Mouse (Mus musculus) testis, postnatal 10 days (tissue): ENCODE results near the gene Srbd1.

Experiments used
- DNase-seq: peaks from one replicate; pipeline ENCODE4 v3.0.0; 2021; ENCODE audit warnings: low spot score

Srbd1 gene

DNA sequence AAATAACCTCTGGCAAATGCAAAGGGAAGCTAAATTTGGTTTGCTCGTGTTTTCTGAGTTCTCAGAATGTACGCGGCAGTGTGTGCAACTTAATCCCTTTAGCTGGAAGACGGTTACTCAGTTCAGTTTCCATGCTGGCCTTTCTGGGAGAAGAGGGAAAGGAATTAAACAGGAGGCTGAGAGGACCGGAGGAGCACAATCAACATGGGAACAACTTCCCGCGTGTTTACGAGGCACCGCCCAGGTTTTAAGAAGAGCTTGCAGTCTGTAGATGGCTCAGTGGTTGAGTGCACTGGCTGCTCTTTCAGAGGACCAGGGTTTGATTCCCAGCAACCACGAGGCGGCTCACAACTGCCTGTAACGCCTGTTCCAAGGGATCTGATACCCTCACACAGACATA is 109.8 kb downstream of the Srbd1 start:
- no peak for DNase-seq

DNA sequence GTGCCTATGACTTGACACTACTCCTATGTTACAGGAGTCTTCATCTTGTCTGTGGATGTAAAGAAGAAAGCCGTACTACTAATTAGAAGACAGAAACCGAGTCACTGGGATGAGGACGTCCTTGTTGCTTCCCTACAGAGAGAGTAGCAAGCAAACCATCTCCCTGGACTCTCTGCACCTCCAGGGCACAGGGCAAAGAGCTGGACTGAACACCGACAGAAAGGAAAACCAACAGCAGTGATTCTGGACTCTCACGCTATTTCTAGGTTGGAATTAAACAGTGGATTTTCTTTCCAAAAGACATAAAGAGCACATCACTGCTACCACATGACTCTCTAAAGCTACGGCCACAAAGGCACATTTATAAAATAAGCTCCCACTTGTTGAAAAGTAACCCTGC is 110.3 kb downstream of the Srbd1 start:
- no peak for DNase-seq

DNA sequence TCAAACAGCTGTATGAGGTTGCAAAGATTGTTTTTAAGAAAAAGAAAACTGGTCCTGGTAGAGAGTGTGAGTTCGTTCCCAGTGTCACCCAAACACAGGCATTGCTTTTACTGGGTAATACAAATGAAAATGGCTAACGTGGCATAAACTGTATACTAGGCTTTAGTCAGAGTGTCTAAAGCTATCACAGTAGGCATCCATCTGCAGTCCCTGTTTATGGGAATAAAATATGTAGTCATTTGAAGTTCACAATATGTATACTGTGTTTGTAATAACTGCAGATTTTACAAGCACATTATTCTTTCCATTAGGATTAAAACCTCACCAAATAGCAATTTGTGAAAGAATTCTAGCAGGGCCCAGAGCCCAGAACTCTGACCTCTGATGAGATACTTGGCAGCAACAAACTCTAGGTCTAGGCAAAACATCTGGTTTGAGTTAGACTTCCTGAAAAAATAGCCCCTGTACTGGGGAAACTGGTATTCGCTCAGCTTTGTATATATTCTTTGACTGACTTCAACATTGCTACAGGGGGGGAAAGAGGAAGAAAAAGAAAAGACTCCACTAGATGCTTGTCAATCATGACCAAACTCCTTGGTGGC is 112.8 kb downstream of the Srbd1 start:
- no peak for DNase-seq

DNA sequence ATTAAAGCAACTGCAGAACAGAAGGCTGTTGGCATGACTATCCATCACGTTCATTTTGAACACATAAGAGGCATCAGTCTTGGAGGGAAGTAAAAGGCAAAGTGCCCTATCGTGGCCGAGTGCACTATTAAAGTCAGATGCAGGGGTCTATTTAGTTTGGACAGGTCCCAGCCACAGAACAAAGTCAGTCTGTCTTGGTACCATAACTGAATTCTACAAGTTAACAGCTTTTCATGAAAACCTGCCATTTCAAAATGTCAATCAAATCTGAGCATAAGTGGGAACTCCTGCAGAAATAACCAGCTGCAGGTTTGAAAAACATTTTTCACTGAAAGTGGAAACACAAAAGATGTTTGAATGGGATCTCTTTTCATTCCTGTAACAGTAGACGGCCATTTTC is 115.0 kb downstream of the Srbd1 start:
- DNase-seq = no peak

DNA sequence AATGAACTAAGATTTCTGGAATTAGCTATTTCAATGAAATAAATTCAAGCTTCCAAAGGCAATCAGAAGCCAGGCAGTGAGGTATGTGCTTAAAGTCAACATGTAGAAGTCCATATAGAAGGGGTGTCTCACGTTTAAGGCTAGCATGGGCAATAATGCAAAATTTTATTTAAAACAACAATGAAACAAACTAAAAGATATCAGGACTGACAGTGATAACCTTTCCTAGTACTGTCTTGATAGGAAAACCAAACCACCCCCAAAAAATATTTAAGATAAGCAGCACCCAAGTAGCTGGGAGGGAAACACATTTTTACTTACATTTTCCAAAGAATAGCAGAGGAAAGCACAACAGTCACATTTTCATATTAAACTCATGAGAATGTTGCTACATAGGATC is 115.8 kb downstream of the Srbd1 start:
- no peak for DNase-seq

DNA sequence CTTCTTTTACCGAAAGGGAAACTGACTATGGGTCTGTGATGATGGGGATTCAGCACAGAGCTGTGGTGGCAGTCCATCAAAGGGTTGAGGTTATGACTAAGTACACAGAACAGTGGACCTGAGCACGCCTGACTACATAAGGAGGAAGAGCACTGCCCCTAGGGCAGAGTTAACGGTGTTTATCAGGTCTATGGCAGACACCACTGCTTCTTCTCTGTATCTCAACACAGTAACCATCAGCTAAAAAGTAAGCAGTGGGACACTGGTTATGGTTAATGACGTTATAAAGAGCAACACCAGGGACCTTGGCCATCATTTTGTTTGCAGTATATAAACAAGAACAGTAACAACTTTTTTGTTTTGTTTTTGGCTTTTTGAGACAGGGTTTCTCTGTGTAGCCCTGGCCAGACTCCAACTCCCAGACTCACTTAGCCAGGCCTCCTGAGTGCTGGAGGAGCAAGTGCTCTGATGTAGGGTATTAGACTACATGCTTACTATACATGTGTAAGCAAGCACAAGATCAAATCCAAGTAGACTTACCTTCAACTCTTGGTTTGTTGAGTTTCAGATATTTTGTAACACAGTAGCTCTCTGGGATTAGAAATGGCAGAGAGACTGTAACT is 117.3 kb downstream of the Srbd1 start:
- no peak for DNase-seq

DNA sequence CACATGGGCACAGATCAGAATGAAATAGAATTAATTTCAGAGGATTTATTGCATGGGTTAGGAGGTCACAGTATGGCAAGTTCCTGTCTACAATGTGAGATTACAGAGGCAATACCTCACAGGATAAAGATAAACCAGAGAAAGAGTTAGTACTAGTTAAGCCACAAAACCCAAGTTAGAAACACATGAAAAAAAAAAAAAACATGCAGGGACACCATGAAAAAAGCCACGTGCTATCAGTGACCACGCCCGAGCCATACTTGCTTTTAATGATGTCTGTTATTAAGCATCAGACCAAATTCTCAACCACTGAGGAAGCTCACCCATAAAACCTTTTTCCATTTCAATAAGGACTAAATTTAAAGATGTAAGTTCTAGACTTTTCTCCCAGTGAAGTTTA is 120.4 kb downstream of the Srbd1 start:
- DNase-seq = no peak

DNA sequence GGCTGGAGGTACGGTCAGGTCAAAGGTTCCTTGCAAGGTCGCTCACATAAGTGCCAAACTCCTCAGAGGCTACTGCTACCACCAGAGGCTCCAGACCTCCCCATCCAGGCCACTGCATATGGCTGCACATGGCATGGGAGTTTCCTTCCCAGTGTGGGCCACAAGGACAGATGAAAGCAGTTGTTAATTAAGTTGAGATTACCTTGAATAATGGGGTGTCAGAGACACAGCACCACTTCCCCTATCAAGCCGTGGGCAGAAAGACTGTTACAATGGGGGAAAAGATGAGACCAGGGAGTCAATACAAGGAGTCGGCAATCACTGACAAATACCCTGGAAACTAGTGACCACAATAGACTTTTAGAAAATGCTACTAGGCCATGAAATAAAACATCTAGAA is 122.6 kb downstream of the Srbd1 start:
- DNase-seq = no peak

DNA sequence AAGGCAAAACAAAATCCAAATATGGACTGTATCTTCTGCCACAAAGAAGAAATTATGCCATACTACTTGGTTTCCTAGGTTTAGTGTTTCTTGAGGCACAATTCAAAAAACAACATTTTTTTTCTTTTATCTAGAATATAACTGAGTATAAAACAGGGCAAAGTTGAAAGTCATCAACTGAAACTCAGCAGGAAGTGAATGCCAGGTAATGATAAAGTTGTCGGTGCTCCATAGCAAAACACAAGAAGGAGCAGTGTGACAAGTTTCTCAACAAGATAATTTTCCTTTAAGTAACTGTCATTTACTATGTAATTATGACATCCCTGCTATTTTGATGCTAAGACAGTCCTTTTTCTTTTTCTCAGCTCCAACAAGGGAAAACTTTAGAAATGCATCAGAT is 123.2 kb downstream of the Srbd1 start:
- DNase-seq = no peak

DNA sequence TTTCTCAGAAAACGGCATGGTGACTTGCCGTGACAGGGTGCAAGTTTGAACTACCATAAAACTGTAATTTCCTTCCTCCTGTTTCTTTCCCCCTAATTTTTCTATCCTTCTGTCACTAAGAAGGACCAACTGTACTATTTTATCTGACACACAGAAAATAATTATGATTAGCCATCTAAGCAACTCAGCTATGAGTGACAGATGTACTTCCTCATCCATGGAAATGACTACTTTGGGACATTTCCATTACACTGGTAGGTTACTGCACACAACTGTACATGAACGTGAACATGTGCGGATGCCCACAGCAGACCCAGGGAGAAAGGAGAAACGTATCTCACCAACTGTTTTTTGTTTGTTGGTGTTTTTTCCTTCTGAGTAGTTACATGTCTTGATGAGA is 123.7 kb downstream of the Srbd1 start:
- no peak for DNase-seq

DNA sequence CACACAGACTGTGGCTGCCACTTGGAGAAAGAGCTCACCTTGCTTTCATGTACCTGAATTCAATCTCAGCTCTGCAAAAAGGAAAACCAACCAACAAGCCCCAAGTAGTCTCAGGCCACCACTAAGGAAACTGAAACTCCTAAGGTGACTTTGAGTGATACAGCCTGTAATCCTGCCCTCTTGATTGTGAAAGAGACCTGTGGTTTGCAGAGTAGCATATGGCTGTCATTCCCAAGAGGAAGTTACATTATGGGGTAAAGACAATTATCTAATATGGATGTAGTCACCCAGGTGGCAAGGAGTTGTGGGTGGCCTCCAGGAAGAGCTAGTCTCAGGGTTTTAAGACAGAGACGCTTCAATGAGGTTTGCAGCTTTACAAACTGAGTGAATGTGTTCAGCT is 125.2 kb downstream of the Srbd1 start:
- no peak for DNase-seq

DNA sequence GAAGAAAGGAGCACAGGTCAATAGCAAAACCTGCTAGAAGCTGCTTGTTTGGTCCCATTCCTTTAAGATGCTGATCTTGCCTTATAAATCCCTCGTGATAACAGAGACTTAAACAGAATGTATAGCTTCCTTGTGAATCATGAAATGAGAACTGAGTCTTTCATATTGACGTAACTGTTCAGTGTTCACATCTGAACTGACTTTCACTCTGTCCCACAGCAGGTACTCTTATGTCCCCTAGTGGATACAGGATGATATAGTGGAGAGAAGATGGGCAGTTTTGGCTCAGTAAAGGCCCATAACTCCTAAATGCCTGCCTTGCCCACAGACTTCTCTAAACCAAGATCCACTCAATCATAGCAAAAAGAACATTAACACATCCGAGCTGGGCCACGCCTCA is 130.7 kb downstream of the Srbd1 start:
- DNase-seq = no peak

DNA sequence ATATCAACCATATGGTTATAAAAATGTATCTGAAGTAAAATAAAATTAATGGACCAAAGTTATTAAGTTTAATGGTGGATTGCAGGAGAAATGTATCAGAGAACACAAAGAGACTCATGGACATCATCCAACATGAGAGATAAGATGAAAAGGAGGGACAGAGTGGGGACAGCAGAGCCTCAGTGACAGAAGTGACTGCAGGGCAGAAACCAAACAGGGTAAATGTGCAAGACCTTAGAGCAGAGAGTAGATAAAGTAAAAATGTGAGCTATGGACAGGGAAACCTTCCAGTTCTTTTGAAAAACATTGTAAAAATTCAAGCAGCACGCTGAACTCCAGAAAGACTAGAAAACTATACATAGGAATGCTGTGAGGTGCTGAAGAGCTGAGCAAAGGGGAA is 132.4 kb downstream of the Srbd1 start:
- no peak for DNase-seq

DNA sequence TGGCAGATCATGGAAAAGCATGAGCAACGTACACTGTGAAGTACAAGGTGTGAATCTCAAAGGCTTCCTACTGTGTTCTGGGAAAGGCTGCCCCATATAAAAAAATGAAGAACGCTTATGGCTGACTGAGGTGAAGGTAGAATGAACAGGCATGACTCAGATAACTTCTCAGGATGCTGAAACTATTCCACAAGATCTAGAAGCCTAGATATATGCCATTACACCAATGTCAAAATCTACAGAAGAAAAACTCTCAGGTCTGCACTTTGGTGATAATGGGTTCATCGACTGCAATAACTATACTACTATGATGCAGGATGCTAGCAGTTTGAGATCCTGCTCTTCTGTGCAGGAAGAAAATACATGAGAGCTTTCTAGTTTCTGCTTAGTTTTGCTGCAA is 133.1 kb downstream of the Srbd1 start:
- no peak for DNase-seq

DNA sequence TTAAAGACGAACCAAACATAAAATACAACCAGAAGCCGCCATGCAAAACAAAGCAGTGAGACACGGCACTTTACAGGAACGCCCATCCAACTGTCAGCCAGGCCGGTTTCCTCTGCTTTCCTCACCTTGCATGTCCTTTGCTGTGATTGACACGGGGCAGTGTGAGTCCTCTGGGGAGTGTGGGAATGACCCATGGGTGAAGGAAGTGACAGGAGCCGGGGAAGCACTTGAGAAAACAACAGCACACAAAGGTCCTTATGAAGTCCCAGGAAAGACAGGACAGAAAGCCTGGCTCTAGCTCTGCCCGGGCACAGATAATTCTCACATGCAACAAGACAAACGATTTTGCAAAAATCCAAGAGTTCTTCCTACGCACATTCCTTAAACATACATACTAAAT is 136.6 kb downstream of the Srbd1 start:
- no peak for DNase-seq

DNA sequence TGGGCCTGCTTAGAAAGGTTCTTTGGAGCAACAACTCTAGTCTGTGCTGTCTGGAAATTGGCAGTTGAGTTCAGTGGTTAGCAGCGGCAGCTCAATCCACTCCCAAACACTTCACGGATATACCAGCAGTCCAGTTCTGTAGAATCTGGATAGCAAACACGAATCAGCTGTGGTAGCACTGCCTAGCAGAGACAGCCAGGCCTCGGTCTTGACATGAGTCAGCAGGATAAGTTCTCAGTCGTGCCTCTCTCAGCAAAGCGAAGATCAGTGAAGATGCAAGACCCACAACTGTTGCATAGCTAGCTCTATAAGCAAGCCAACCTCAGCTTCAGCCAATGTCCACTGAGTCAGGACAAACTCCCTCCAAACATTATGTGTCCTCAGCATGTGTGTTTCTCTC is 142.9 kb downstream of the Srbd1 start:
- DNase-seq = no peak

DNA sequence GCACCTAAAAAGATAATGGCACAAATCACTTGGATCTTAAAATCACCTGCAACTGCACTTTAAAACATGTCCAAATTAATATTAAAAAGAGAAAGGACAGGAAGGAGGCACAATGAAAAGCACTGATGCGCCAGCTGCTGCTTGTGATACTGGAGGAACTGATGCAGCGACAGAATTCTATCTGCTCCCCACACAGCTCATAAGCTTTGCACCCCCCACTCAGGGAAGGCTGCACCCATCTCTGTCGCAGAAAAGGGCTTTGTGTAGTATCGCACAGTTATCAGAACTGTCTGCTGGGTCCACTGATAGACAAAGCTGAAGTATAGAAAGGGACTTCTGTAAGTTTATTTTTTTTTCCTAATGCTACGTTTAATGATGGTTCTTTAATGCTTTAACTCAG is 143.3 kb downstream of the Srbd1 start:
- no peak for DNase-seq

DNA sequence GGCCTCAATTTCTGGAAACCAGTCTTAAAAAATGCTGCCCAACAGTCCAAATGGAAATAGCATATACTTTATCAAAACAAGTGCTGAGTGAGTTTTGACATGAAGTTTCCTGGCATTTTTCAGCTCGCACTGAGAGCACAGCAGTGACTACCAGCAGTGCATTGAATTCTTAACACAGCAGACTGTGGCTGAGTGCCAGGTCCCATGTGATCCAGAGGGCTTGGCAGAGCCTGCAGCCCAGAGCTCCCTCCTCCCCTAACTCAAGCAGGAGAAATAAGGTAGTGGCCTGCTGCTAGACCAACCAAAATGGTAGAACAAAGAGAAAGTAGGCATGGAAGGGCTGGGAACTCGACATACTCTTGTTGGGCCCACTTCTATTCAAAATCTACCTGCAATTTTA is 149.2 kb downstream of the Srbd1 start:
- peak; percentile 66 for DNase-seq

DNA sequence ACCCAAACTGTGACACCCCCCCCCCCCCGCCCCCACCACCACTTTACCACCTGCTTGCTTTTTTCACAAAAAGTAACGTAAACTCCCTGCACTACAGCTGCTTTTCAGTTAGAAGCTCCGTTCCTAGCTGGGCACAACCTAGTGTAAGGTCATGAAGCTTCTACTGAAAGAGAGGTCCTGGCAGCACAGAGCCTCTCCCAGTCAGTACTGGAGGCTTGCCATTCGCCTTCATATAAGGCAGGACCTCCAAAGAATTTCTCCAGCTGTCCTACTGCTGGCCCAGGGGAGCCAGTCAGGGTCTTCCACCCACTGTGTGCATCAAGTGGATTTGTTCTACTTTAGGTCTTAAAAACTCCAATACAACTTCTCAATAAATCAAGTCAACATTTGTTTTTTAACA is 149.9 kb downstream of the Srbd1 start:
- DNase-seq = no peak

DNA sequence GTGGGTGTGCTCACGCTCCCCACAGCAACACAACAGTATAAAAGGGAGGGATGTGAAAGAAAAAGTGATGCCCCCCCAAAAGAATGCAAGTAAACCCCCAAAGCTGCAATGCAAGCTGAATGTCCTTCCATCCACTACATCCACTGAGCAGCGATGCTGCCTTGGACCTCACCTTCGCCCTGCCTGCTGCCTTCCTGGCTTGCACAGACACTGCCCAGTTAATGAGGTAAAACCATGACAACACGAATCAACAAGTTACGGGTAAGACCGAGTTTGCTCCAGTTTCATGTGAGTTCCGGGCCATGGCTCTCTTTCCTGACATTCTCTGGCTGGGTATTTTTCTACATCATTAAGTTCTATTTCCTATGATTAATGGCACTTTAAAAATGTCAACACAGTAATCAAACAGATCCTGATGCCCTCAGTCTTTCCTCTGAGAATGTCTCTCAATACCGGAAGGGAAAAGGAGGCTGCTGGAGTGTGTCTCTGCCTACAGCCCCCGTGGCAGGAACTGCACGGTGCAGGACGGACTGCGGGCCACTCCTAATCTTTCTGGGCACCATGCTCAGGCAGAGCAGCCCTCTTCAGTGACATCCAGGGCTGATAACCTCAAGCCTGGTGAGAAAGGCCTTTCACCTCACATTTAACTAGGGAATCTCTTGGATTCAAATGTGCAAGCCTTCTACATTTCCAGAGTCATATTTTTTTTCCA is 155.8 kb downstream of the Srbd1 start:
- DNase-seq = no peak

DNA sequence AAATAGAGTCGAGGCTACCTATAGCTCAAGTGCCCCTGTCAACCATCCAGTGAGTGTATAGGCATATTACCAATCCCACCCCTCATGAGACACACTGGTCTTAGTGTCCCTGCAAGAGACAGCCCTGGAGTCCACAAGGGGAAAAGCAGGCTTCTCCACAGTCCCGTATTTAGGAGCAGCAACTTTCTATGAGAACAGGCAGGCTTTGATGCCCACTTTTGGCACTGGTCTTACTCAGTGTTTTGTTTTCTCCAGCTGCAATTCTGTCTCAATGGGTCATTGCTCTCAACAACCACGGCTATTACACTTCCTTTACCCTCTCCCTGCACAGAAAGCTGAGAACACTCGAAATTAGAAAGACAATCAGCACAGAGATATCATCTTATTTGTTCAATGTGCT is 157.4 kb downstream of the Srbd1 start:
- no peak for DNase-seq

DNA sequence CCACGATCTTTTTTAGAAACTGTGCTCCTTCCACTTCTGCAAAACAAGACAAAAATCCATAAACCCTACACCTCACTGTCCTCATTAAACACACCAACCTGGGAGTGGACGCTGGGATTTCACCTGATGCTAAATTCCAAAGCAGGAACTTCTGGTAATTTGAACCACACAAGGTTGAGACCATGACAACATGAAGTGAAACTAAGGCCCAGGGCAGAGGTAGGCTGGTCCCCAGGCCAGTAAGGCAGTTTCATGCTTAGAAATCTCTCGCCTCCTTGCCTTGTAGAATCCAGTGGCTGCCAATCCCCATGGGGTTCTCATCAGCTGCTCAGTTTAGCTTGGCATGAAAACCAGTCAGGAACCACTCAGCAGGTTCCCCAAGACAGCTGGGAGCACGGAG is 158.4 kb downstream of the Srbd1 start:
- no peak for DNase-seq

DNA sequence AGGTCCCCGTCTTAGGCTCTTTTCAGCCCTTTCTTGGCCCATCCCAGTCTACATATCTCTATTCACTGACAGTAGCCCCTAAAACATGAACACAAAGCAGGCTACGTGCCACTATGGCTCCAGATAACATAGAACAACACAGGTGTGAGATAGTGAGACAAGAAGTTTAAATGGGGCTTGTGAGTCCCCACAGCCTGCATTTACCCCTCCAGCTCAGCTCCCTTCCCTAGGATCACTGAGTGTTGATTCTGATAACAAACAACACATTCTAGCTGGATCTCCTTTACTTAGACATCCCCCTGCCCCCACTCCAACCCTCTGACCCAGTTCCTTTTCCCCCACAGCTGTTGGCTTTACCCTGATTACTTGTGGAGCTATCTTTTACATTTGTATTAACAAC is 158.8 kb downstream of the Srbd1 start:
- DNase-seq = no peak

DNA sequence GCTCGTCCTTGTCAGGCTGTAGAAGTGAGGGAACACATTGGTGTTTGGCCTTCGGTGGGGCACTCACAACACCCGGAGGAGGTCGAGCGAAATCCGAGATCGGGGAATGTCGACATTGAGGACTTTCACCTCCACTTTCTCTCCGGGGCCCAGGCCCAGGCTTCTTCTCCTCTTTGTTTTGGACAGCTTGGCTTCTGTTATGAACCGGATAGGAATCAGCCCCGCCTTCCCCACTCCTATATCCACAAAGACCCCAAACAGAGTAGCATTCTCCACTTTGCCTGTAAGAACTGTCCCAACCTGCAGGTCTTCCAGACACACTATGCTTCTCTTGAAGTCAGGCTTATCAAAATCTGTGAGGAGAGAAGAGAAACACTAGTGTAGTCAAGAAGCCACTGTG is 159.8 kb downstream of the Srbd1 start:
- no peak for DNase-seq
